Mouse (Mus musculus) ES-Bruce4 (cell line): Measurements from ENCODE around the gene Heatr6. TPM values are rescaled to one million over a fixed set of nuclear protein-coding genes. Genes with fewer than 3 reads are reported as not detected.

ENCODE experiments used
- H3K27ac ChIP-seq: 2 replicates; pipeline ENCODE4 v1.5.1; 2012; ENCODE audit warnings: low read length, inconsistent platforms; ENCODE audit not compliant: insufficient read depth
- H3K27me3 ChIP-seq: 2 replicates; pipeline ENCODE4 v1.6.1; 2012; ENCODE audit warnings: mild to moderate bottlenecking, low read length, inconsistent platforms; ENCODE audit not compliant: control insufficient read depth, poor library complexity, insufficient read depth, severe bottlenecking
- H3K36me3 ChIP-seq: 2 replicates; pipeline ENCODE4 v1.6.1; 2012; ENCODE audit warnings: inconsistent platforms, mild to moderate bottlenecking, low read length, moderate library complexity; ENCODE audit not compliant: control insufficient read depth, poor library complexity, insufficient read depth, severe bottlenecking
- H3K4me1 ChIP-seq: one replicate; pipeline ENCODE4 v1.8.1; 2011; ENCODE audit warnings: low read length; ENCODE audit not compliant: control insufficient read depth, insufficient read depth
- H3K4me3 ChIP-seq: 2 replicates; pipeline ENCODE4 v1.5.1; 2011; ENCODE audit warnings: low read depth, mild to moderate bottlenecking, low read length
- H3K9ac ChIP-seq: 2 replicates; pipeline ENCODE4 v1.6.1; 2012; ENCODE audit warnings: low read depth, mild to moderate bottlenecking, inconsistent platforms; ENCODE audit not compliant: poor library complexity, severe bottlenecking
- H3K9me3 ChIP-seq: replicated peaks from 2 replicates; pipeline ENCODE4 v1.6.1; 2012; ENCODE audit warnings: mild to moderate bottlenecking, low read length, inconsistent platforms; ENCODE audit not compliant: control insufficient read depth, poor library complexity, insufficient read depth, severe bottlenecking
- CTCF ChIP-seq: IDR thresholded peaks from one replicate; pipeline ENCODE4 v1.8.1; 2011; ENCODE audit warnings: low read depth, low read length
- EP300 ChIP-seq: IDR thresholded peaks from 2 replicates; pipeline ENCODE4 v1.6.1; 2011; ENCODE audit warnings: low read depth, low read length; ENCODE audit not compliant: insufficient read depth
- POLR2A ChIP-seq: IDR thresholded peaks from one replicate; pipeline ENCODE4 v1.8.1; 2011; ENCODE audit warnings: low read length; ENCODE audit not compliant: insufficient read depth
- polyA plus RNA-seq: library from polyadenylated mRNA; stranded (reverse); fragments of >200 nt; gene quantifications from 2 replicates; pipeline ENCODE4 v1.2.4, GENCODE M21; 2011; ENCODE audit warnings: low read depth; ENCODE audit not compliant: missing spikeins, insufficient read depth, insufficient read length

The Heatr6 gene
- polyA plus RNA-seq, 1 experiment = 20.7 TPM

- no peak overlapping the region for H3K9ac ChIP-seq
- H3K27ac ChIP-seq = no peak overlapping the region
- H3K27me3 ChIP-seq = no peaks in the 10 kb centered on the region
- no peaks in the 10 kb centered on the region for H3K36me3 ChIP-seq
- no peak overlapping the region; the same call in 1 of the 2 replicates for H3K4me3 ChIP-seq
- H3K4me1 ChIP-seq = no peaks in the 10 kb centered on the region
- no peaks in the 10 kb centered on the region for H3K9me3 ChIP-seq
- no peak for TF ChIP-seq EP300
- no peak for TF ChIP-seq CTCF
- no peak for TF ChIP-seq POLR2A
Measured at GRCm38 (mm10) chr11:83799871-83800430, 46.5 kb downstream of the Heatr6 start.

GRCm38 (mm10) chr11:83802166-83802565, 48.7 kb downstream of the Heatr6 start:
- Histone ChIP-seq H3K27me3 (no peaks in the 10 kb centered on the region), H3K4me1 (no peaks in the 10 kb centered on the region), H3K4me3 (no peak overlapping the region), H3K36me3 (no peaks in the 10 kb centered on the region), H3K9me3 (no peaks in the 10 kb centered on the region), H3K9ac (no peak overlapping the region), H3K27ac (no peak overlapping the region)
- no peak for TF ChIP-seq POLR2A
- TF ChIP-seq CTCF = peak; percentile 7

GRCm38 (mm10) chr11:83802581-83802980, 49.1 kb downstream of the Heatr6 start:
- TF ChIP-seq EP300 (no peak), CTCF (no peak), POLR2A (no peak)
- H3K9ac ChIP-seq = no peak overlapping the region
- no peak overlapping the region for H3K4me3 ChIP-seq
- H3K27me3 ChIP-seq = no peaks in the 10 kb centered on the region
- H3K9me3 ChIP-seq = no peaks in the 10 kb centered on the region
- H3K4me1 ChIP-seq = no peaks in the 10 kb centered on the region
- no peaks in the 10 kb centered on the region for H3K36me3 ChIP-seq
- H3K27ac ChIP-seq = no peak overlapping the region

GRCm38 (mm10) chr11:83810441-83810840, 56.9 kb downstream of the Heatr6 start:
- TF ChIP-seq POLR2A (no peak), EP300 (no peak), CTCF (no peak)
- no peaks in the 10 kb centered on the region; the same call in 1 of the 2 replicates for H3K27me3 ChIP-seq
- no peak overlapping the region for H3K4me3 ChIP-seq
- no peaks in the 10 kb centered on the region for H3K4me1 ChIP-seq
- no peaks in the 10 kb centered on the region for H3K36me3 ChIP-seq
- H3K27ac ChIP-seq = no peak overlapping the region
- H3K9ac ChIP-seq = no peak overlapping the region
- no peaks in the 10 kb centered on the region for H3K9me3 ChIP-seq

GRCm38 (mm10) chr11:83815191-83815590, 61.7 kb downstream of the Heatr6 start:
- no peaks in the 10 kb centered on the region for H3K27me3 ChIP-seq
- H3K4me3 ChIP-seq = no peak overlapping the region
- no peaks in the 10 kb centered on the region for H3K36me3 ChIP-seq
- no peak overlapping the region for H3K9ac ChIP-seq
- TF ChIP-seq EP300 (no peak), POLR2A (no peak)
- no peaks in the 10 kb centered on the region for H3K4me1 ChIP-seq
- no peaks in the 10 kb centered on the region for H3K9me3 ChIP-seq
- no peak overlapping the region for H3K27ac ChIP-seq

GRCm38 (mm10) chr11:83815628-83816027, 62.1 kb downstream of the Heatr6 start:
- Histone ChIP-seq H3K9ac (no peak overlapping the region), H3K4me1 (no peaks in the 10 kb centered on the region)
- TF ChIP-seq POLR2A (no peak), CTCF (peak; percentile 62), EP300 (no peak)

More at GRCm38 (mm10) chr11:83815628-83816027, 62.1 kb downstream of the Heatr6 start:
- H3K36me3 ChIP-seq = no peaks in the 10 kb centered on the region
- H3K9me3 ChIP-seq = no peaks in the 10 kb centered on the region
- no peaks in the 10 kb centered on the region for H3K27me3 ChIP-seq
- no peak overlapping the region for H3K4me3 ChIP-seq
- H3K27ac ChIP-seq = no peak overlapping the region
